Mouse (Mus musculus) midbrain, postnatal 0 days (tissue): ENCODE results near the gene Wdcp. TPM values are rescaled to one million over a fixed set of nuclear protein-coding genes. Genes with fewer than 3 reads are reported as not detected.
A peak's percentile ranks its signal among the peaks of the same experiment; 100 is the strongest.

Experiments used
- ATAC-seq: fragments of 200-750 bp; cut with Nextera tagmentation; 2 replicates; pipeline ENCODE4 v1.8.0; 2017; ENCODE audit warnings: moderate number of reproducible peaks, mild to moderate bottlenecking, moderate TSS enrichment, moderate library complexity; ENCODE audit not compliant: low FRiP score
- DNase-seq: peaks from one replicate; pipeline ENCODE4 v3.0.0-alpha.2; 2015; ENCODE audit warnings: low spot score
- H3K27ac ChIP-seq: fragments of 300-500 bp; sonication (generic); 2 replicates; pipeline ENCODE4 v1.5.1; 2014; ENCODE audit warnings: low read depth, mild to moderate bottlenecking, low read length, mixed read lengths
- H3K27me3 ChIP-seq: fragments of 300-500 bp; sonication (generic); 2 replicates; pipeline ENCODE4 v1.6.1; 2014; ENCODE audit warnings: low read length, control low read depth, mixed read lengths; ENCODE audit not compliant: insufficient read depth
- H3K36me3 ChIP-seq: fragments of 300-500 bp; sonication (generic); 2 replicates; pipeline ENCODE4 v1.6.1; 2014; ENCODE audit warnings: low read length, control low read depth, mixed read lengths; ENCODE audit not compliant: insufficient read depth
- H3K4me1 ChIP-seq: fragments of 300-500 bp; sonication (generic); 2 replicates; pipeline ENCODE4 v1.6.1; 2014; ENCODE audit warnings: mild to moderate bottlenecking, control low read depth, antibody characterized with exemption, low read length, mixed read lengths; ENCODE audit not compliant: insufficient read depth
- H3K4me2 ChIP-seq: fragments of 300-500 bp; sonication (generic); 2 replicates; pipeline ENCODE4 v1.6.1; 2014; ENCODE audit warnings: low read depth, mild to moderate bottlenecking, low read length, mixed read lengths; ENCODE audit not compliant: poor library complexity, severe bottlenecking
- H3K4me3 ChIP-seq: fragments of 300-500 bp; sonication (generic); 2 replicates; pipeline ENCODE4 v1.5.1; 2014; ENCODE audit warnings: low read depth, mild to moderate bottlenecking, low read length, moderate library complexity
- H3K9ac ChIP-seq: fragments of 300-500 bp; sonication (generic); replicated peaks from 2 replicates; pipeline ENCODE4 v1.6.1; 2014; ENCODE audit warnings: mild to moderate bottlenecking, low read length, moderate library complexity, mixed read lengths; ENCODE audit not compliant: poor library complexity, severe bottlenecking
- H3K9me3 ChIP-seq: fragments of 300-500 bp; sonication (generic); 2 replicates; pipeline ENCODE4 v1.6.1; 2016; ENCODE audit warnings: low read length, control low read depth
- CTCF ChIP-seq: IDR thresholded peaks from 2 replicates; pipeline ENCODE4 v1.5.1; 2016; ENCODE audit warnings: antibody characterized with exemption, mild to moderate bottlenecking
- WGBS: fragments of 180-500 bp; shearing (Covaris S2); extraction: QIAGEN DNeasy Blood & Tissue Kit; methylation state at CpG from one replicate; pipeline ENCODE4 v1.1.7; 2014; 5-methylcytosine and 5-hydroxymethylcytosine counted together
- polyA plus RNA-seq: library from polyadenylated mRNA; unstranded; fragments of >200 nt; fragmentation: Nextera tagmentation; extraction: Ambion mirVana; gene quantifications from 2 replicates; pipeline ENCODE4 v1.2.1, GENCODE M21; 2015
- total RNA-seq: library from RNA; depleted of rRNA; stranded (reverse); fragments of >200 nt; gene quantifications from 2 replicates; pipeline ENCODE4 v1.2.3, GENCODE M21; 2014

The Wdcp gene
- total and polyA plus RNA-seq, 2 experiments from 2014 or later: 11.0 TPM

DNA sequence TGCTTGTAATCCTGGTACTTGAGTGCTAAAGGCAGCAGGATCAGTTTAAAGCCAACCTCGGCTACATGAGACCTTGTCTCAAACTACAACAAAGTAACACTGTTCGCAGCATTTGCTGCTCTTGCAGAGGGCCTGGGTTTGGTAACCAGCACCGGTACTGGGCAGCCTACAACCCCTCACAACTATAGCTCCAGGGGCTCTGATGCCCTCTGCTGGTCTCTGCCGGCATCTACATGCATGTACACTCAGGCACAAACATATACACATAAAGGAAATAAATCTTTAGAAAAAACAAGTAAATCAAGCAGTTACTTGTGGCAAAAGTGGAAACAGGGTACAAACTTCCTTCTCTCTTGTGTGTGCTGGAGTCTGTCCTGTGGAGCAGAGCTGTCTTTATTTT, 19.6 kb downstream of the Wdcp start:
- Histone ChIP-seq H3K9ac (no peak overlapping the region), H3K27ac (no peak overlapping the region), H3K4me3 (no peak overlapping the region), H3K27me3 (no peaks in the 10 kb centered on the region), H3K36me3 (0 out of 2 replicates have a peak, but pooled peaks cover 4% of the 10 kb centered on the region), H3K4me2 (no peak overlapping the region), H3K9me3 (no peaks in the 10 kb centered on the region), H3K4me1 (no peaks in the 10 kb centered on the region)
- DNase-seq: no peak
- ATAC-seq: no peak
- WGBS: 96% methylated on average over 4 of the region's 4 CpGs
- TF ChIP-seq CTCF: peak; percentile 37; the same call in 1 of the 2 replicates

DNA sequence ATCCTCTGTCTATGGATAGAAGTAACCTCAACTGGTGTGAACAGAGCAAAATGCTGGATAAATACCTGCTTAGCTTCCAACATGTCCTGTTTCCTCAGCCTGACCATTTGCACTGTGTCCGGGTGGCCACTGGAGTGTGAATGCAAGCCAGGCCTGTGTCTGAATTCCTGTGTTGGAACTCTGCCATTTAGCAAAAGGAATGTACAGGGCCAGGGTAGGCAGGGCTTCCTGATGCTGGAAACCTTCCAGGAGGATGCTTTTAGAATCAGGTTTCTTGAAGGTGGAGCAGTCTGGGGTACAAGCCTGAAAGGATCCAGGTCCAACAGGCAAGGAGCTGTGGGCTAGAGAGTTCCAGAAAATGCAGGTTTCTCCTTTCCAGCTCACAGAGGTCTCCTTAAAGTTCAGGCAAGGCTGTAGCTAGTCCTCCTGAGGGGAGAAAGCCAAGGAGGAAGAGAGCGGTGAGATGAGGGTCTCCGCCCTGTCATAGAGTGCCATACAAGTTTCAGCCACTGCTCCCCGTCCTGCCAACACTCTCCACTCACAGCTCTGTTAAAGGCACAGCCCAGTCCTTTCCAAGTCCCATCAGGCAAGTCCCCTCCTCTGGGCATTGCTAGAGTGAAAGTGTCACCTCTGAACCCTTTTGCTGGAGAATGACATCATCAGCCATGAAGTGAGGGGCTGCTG, 20.7 kb downstream of the Wdcp start:
- 73% methylated on average over 4 of the region's 4 CpGs for WGBS
- Histone ChIP-seq H3K27ac (no peak overlapping the region), H3K4me1 (no peaks in the 10 kb centered on the region), H3K27me3 (no peaks in the 10 kb centered on the region), H3K36me3 (no peaks in the 10 kb centered on the region), H3K4me3 (no peak overlapping the region), H3K9ac (no peak overlapping the region), H3K4me2 (no peak overlapping the region), H3K9me3 (no peaks in the 10 kb centered on the region)
- DNase-seq: no peak
- TF ChIP-seq CTCF: no peak
- no peak for ATAC-seq

DNA sequence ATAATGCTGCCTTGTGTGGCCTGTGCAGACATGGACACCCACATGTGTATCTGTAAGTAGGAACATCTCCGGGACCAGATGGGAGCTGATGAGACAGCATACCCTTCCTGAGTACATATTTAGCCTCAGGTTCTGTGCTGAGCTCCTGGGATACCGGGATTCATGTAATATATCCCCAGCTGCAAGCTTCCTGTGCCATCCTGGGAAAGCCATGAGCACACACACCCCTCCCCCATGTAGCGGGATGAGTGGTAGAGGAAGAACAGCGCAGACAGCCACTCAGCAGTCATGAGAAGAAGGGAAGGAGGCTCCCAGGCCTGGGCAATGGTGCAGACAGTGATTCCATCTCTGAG, 21.2 kb downstream of the Wdcp start:
- DNase-seq (no peak), ATAC-seq (no peak)
- no peaks in the 10 kb centered on the region for H3K4me1 ChIP-seq
- no peaks in the 10 kb centered on the region for H3K9me3 ChIP-seq
- no peak overlapping the region for H3K4me3 ChIP-seq
- TF ChIP-seq CTCF: no peak
- 72% methylated on average over 4 of the region's 4 CpGs for WGBS
- H3K27me3 ChIP-seq: no peaks in the 10 kb centered on the region
- no peak overlapping the region for H3K27ac ChIP-seq
- H3K36me3 ChIP-seq: no peaks in the 10 kb centered on the region
- no peak overlapping the region for H3K4me2 ChIP-seq
- H3K9ac ChIP-seq: no peak overlapping the region

DNA sequence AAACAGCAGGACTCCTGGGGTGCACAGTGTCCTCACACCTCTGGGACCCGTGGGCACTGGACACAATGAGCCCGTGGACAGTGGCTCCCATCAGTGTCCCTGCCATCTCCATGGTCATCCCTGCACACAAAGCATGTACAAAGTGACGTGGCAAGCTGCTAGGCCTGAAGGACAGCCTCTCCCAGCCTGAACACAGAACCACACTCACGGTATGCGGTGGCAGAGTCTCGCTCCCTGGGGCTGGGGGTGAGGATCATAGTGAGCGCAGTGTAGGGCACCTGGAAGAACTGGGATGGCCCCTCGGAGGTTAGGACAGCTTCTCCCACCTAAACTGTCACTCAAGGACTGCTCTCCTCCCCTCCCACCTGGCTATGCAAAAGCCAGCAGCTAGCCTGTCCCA, 25.8 kb downstream of the Wdcp start:
- H3K4me3 ChIP-seq: no peak overlapping the region
- WGBS: 83% methylated on average over 8 of the region's 8 CpGs
- no peak for TF ChIP-seq CTCF
- no peaks in the 10 kb centered on the region for H3K27me3 ChIP-seq
- ATAC-seq: no peak
- no peaks in the 10 kb centered on the region for H3K36me3 ChIP-seq
- no peak for DNase-seq
- no peaks in the 10 kb centered on the region for H3K9me3 ChIP-seq
- no peak overlapping the region for H3K27ac ChIP-seq
- no peak overlapping the region for H3K9ac ChIP-seq
- H3K4me1 ChIP-seq: 0 out of 2 replicates have a peak, but pooled peaks cover under 1% of the 10 kb centered on the region
- no peak overlapping the region for H3K4me2 ChIP-seq

DNA sequence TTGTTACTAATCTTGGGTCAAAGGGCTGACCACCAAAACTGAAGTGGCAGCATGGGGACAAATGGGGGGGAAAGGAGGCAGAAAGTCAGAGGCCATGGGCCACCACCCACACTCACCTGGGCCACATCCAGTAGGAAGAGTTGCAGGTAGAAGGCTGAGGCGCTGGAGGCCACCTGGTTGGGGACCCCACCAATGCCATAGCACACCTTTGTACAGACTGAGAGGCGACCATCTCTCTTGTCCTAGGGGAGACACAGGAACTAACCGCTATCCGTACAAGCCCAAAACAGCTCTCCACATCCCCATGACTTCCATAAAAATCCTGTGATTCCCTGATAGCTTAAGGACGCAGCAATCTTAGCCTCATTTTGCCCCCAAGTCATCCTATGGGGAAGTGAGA, 28.2 kb downstream of the Wdcp start:
- no peak overlapping the region for H3K9ac ChIP-seq
- no peak overlapping the region for H3K4me3 ChIP-seq
- no peaks in the 10 kb centered on the region for H3K9me3 ChIP-seq
- H3K4me1 ChIP-seq: peaks cover 5% of the 10 kb centered on the region; the same call in 1 of the 2 replicates
- ATAC-seq (no peak), DNase-seq (no peak)
- H3K4me2 ChIP-seq: no peak overlapping the region
- no peaks in the 10 kb centered on the region for H3K36me3 ChIP-seq
- WGBS: 86% methylated on average over 5 of the region's 5 CpGs
- no peak for TF ChIP-seq CTCF
- H3K27me3 ChIP-seq: no peaks in the 10 kb centered on the region
- no peak overlapping the region for H3K27ac ChIP-seq

DNA sequence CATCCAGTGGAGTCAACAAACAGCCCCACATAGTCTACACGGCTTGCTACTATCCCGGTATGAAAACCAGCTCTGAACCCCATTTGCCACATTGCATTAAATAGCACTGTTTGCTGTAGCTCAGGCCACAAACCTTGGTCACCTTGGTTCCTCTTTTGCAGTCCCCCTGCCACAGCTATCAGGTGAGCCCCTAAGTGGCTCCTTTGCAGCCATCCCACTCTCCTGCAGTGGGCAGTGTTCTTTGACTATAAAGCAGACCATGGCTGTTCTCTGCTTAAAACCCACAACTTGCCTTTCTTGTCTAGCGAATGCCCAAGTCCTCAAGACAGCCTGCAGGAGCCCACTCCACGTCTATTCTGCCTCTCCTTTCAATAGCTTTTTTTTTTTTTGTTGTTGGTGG, 29.2 kb downstream of the Wdcp start:
- 56% methylated on average over 4 of the region's 4 CpGs for WGBS

More for the DNA sequence above, 29.2 kb downstream of the Wdcp start:
- no peak for DNase-seq
- Histone ChIP-seq H3K4me2 (no peak overlapping the region), H3K27me3 (no peaks in the 10 kb centered on the region), H3K4me1 (peaks cover 5% of the 10 kb centered on the region; the same call in 1 of the 2 replicates), H3K36me3 (no peaks in the 10 kb centered on the region), H3K4me3 (no peak overlapping the region), H3K9ac (no peak overlapping the region), H3K27ac (no peak overlapping the region), H3K9me3 (no peaks in the 10 kb centered on the region)
- peak; percentile 23 for TF ChIP-seq CTCF
- ATAC-seq: no peak
